Mouse (Mus musculus) G1E (cell line): ENCODE data around the gene Kcmf1. TPM values are rescaled to one million over a fixed set of nuclear protein-coding genes. Genes with fewer than 3 reads are reported as not detected.

Source experiments
- ATAC-seq: 2 replicates; pipeline ENCODE4 v1.8.0; 2016; ENCODE audit warnings: mild to moderate bottlenecking; ENCODE audit not compliant: insufficient number of reproducible peaks, poor library complexity, low FRiP score, severe bottlenecking; ENCODE audit errors: extremely low read depth
- DNase-seq: peaks from one replicate; pipeline ENCODE4 v3.0.0; 2012; ENCODE audit warnings: low spot score
- H3K27me3 ChIP-seq: 2 replicates; pipeline ENCODE4 v1.6.1; 2012; ENCODE audit warnings: mild to moderate bottlenecking, low read length, inconsistent platforms; ENCODE audit not compliant: insufficient read depth
- H3K36me3 ChIP-seq: replicated peaks from 2 replicates; pipeline ENCODE3; 2012; ENCODE audit warnings: mild to moderate bottlenecking, inconsistent platforms
- H3K4me1 ChIP-seq: 2 replicates; pipeline ENCODE4 v1.6.1; 2012; ENCODE audit warnings: low read depth, low read length, inconsistent platforms, mixed read lengths; ENCODE audit not compliant: insufficient read depth
- H3K4me3 ChIP-seq: 2 replicates; pipeline ENCODE4 v1.5.1; 2012; ENCODE audit warnings: low read depth, mild to moderate bottlenecking, inconsistent platforms, low read length, moderate library complexity, mixed read lengths
- H3K9me3 ChIP-seq: replicated peaks from 2 replicates; pipeline ENCODE4 v1.6.1; 2012; ENCODE audit warnings: inconsistent platforms
- CTCF ChIP-seq: IDR thresholded peaks from 2 replicates; pipeline ENCODE4 v1.5.1; 2012; ENCODE audit warnings: low read depth, low read length, inconsistent platforms, mixed read lengths
- GATA1 ChIP-seq: IDR thresholded peaks from 2 replicates; pipeline ENCODE4 v1.6.1; 2012; ENCODE audit warnings: borderline replicate concordance, low read length, inconsistent platforms, mixed read lengths
- GATA2 ChIP-seq: IDR thresholded peaks from 2 replicates; pipeline ENCODE4 v1.6.1; 2012; ENCODE audit warnings: low read depth, low read length, inconsistent platforms, borderline replicate concordance
- POLR2AphosphoS5 ChIP-seq: IDR thresholded peaks from 2 replicates; pipeline ENCODE4 v1.6.1; 2012; ENCODE audit warnings: low read depth, low read length, inconsistent platforms; ENCODE audit not compliant: insufficient replicate concordance
- TAL1 ChIP-seq: conservative IDR thresholded peaks from 2 replicates; pipeline ENCODE4 v1.6.1; 2012; ENCODE audit warnings: low read depth, low read length, inconsistent platforms, mixed read lengths
- polyA plus RNA-seq: library from polyadenylated mRNA; stranded (reverse); fragments of >175 nt; gene quantifications from 2 replicates; pipeline ENCODE4 v1.2.3, GENCODE M21; 2012
- total RNA-seq, 2 experiments: library from RNA; stranded (forward) in 1 of 2; stranded (reverse) in 1 of 2; fragments of 200-1000 nt in 1 of 2; fragments of >200 nt in 1 of 2; fragmentation: Nextera tagmentation in 1 of 2; gene quantifications; 2 replicates each; pipeline ENCODE4 v1.2.3; 2014 to 2017

Gene Kcmf1
- total and polyA plus RNA-seq, 3 experiments, result 65.2 to 102 (median 88.5) TPM

GRCm38 (mm10) chr6:72888655-72889054 is 11.1 kb downstream of the Kcmf1 start:
- peaks cover 57% of the 10 kb centered on the region for H3K36me3 ChIP-seq
- no peak for ATAC-seq
- TF ChIP-seq POLR2AphosphoS5, result no peak
- no peak for TF ChIP-seq TAL1
- no peak for TF ChIP-seq GATA1
- no peak overlapping the region for H3K4me3 ChIP-seq
- no peak for DNase-seq
- H3K4me1 ChIP-seq, result peaks cover 18% of the 10 kb centered on the region
- H3K9me3 ChIP-seq, result no peaks in the 10 kb centered on the region
- no peaks in the 10 kb centered on the region for H3K27me3 ChIP-seq

GRCm38 (mm10) chr6:72885268-72885667 is 14.5 kb downstream of the Kcmf1 start:
- DNase-seq (no peak), ATAC-seq (no peak)
- Histone ChIP-seq H3K36me3 (peaks cover 61% of the 10 kb centered on the region), H3K4me3 (no peak overlapping the region), H3K27me3 (no peaks in the 10 kb centered on the region), H3K4me1 (peaks cover 34% of the 10 kb centered on the region), H3K9me3 (no peaks in the 10 kb centered on the region)
- TF ChIP-seq CTCF (no peak), POLR2AphosphoS5 (no peak), GATA1 (no peak), TAL1 (no peak), GATA2 (no peak)

- no peaks in the 10 kb centered on the region for H3K27me3 ChIP-seq
- no peaks in the 10 kb centered on the region for H3K9me3 ChIP-seq
- DNase-seq (no peak), ATAC-seq (no peak)
- H3K4me3 ChIP-seq, result no peak overlapping the region
- TF ChIP-seq GATA2 (no peak), POLR2AphosphoS5 (no peak), TAL1 (no peak), GATA1 (no peak), CTCF (no peak)
- peaks cover 31% of the 10 kb centered on the region for H3K4me1 ChIP-seq
- peaks cover 63% of the 10 kb centered on the region for H3K36me3 ChIP-seq
These were observed 15.0 kb downstream of the Kcmf1 start for GRCm38 (mm10) chr6:72884767-72885166.

GRCm38 (mm10) chr6:72882661-72883458 is 16.9 kb downstream of the Kcmf1 start:
- no peak for ATAC-seq
- H3K27me3 ChIP-seq, result no peaks in the 10 kb centered on the region
- TF ChIP-seq CTCF (no peak), GATA2 (no peak), GATA1 (no peak), TAL1 (no peak), POLR2AphosphoS5 (no peak)
- DNase-seq, result no peak
- peaks cover 28% of the 10 kb centered on the region for H3K4me1 ChIP-seq
- peaks cover 53% of the 10 kb centered on the region for H3K36me3 ChIP-seq
- no peak overlapping the region for H3K4me3 ChIP-seq
- no peaks in the 10 kb centered on the region for H3K9me3 ChIP-seq

GRCm38 (mm10) chr6:72882222-72882621 is 17.6 kb downstream of the Kcmf1 start:
- DNase-seq, result no peak
- H3K4me3 ChIP-seq, result no peak overlapping the region
- no peaks in the 10 kb centered on the region for H3K9me3 ChIP-seq
- TF ChIP-seq POLR2AphosphoS5 (no peak), GATA2 (no peak), GATA1 (no peak), TAL1 (no peak), CTCF (no peak)
- ATAC-seq, result no peak
- no peaks in the 10 kb centered on the region for H3K27me3 ChIP-seq
- peaks cover 25% of the 10 kb centered on the region for H3K4me1 ChIP-seq
- peaks cover 52% of the 10 kb centered on the region for H3K36me3 ChIP-seq

- Histone ChIP-seq H3K4me3 (no peak overlapping the region), H3K9me3 (no peaks in the 10 kb centered on the region), H3K36me3 (peaks cover 50% of the 10 kb centered on the region), H3K27me3 (no peaks in the 10 kb centered on the region), H3K4me1 (peaks cover 27% of the 10 kb centered on the region)
- no peak for TF ChIP-seq CTCF
- no peak for TF ChIP-seq POLR2AphosphoS5
- TF ChIP-seq TAL1, result no peak
- no peak for TF ChIP-seq GATA1
- no peak for TF ChIP-seq GATA2
- DNase-seq, result no peak
- ATAC-seq, result 0 out of 2 replicates have a peak, but pooled peaks have one; percentile 9
These were observed 18.2 kb downstream of the Kcmf1 start for GRCm38 (mm10) chr6:72881619-72881979.
